Mouse (Mus musculus) CH12.LX (cell line): ENCODE results near the gene Cfap77. TPM values are rescaled to one million over a fixed set of nuclear protein-coding genes. Genes with fewer than 3 reads are reported as not detected.

Source experiments
- DNase-seq: peaks from one replicate; pipeline ENCODE4 v3.0.0-alpha.2; 2013; ENCODE audit errors: extremely low read depth
- H3K27ac ChIP-seq: 2 replicates; pipeline ENCODE4 v1.5.1; 2012; ENCODE audit warnings: low read depth, mild to moderate bottlenecking, control low read depth, moderate library complexity; ENCODE audit not compliant: insufficient read depth
- H3K27me3 ChIP-seq: replicated peaks from 2 replicates; pipeline ENCODE3; 2012; ENCODE audit warnings: inconsistent platforms
- H3K36me3 ChIP-seq, 2 experiments: replicated peaks in 1 of 2; 2 replicates each; pipeline versions ENCODE3 to v1.6.1; 2012; ENCODE audit warnings: inconsistent platforms in 1 of 2, low read length in 1 of 2, mild to moderate bottlenecking in 1 of 2, mixed read lengths in 1 of 2, moderate library complexity in 1 of 2; ENCODE audit not compliant: control insufficient read depth in 1 of 2, insufficient read depth in 1 of 2
- H3K4me1 ChIP-seq, 2 experiments: 2 replicates each; pipeline ENCODE4 v1.6.1; 2012; ENCODE audit warnings: inconsistent platforms in 1 of 2, moderate library complexity in 1 of 2; ENCODE audit not compliant: insufficient read depth in 2 of 2, control insufficient read depth in 1 of 2
- H3K4me2 ChIP-seq: 2 replicates; pipeline ENCODE4 v1.6.1; 2012; ENCODE audit warnings: low read depth, mild to moderate bottlenecking, control low read depth; ENCODE audit not compliant: poor library complexity, insufficient read depth, severe bottlenecking
- H3K4me3 ChIP-seq, 3 experiments: fragments of 150-350 bp in 1 of 3; sonication (generic) in 1 of 3; replicated peaks in 1 of 3; 2 replicates each; pipeline versions ENCODE3 to v1.5.1; 2011 to 2012; ENCODE audit warnings: low read depth in 2 of 3, low read length in 2 of 3, mild to moderate bottlenecking in 2 of 3, moderate library complexity in 2 of 3, control low read depth in 1 of 3, improper control_type of control experiment in 1 of 3, inconsistent platforms in 1 of 3, mixed read lengths in 1 of 3; ENCODE audit not compliant: poor library complexity in 1 of 3
- H3K79me2 ChIP-seq: replicated peaks from 2 replicates; pipeline ENCODE4 v1.6.1; 2012; ENCODE audit warnings: mild to moderate bottlenecking, moderate library complexity; ENCODE audit not compliant: control insufficient read depth, poor library complexity, insufficient read depth, severe bottlenecking; ENCODE audit errors: extremely low read depth
- H3K9ac ChIP-seq: 2 replicates; pipeline ENCODE4 v1.6.1; 2012; ENCODE audit warnings: low read depth, mild to moderate bottlenecking, control low read depth, moderate library complexity; ENCODE audit not compliant: insufficient read depth
- H3K9me3 ChIP-seq: replicated peaks from 2 replicates; pipeline ENCODE3; 2012; ENCODE audit warnings: low read length, inconsistent platforms, mixed read lengths
- CHD1 ChIP-seq: IDR thresholded peaks from 2 replicates; pipeline ENCODE4 v1.6.1; 2012; ENCODE audit warnings: low read depth, low read length, improper control_type of control experiment, inconsistent platforms
- CHD2 ChIP-seq: IDR thresholded peaks from 2 replicates; pipeline ENCODE4 v1.6.1; 2011; ENCODE audit warnings: low read length, improper control_type of control experiment
- CTCF ChIP-seq, 2 experiments: IDR thresholded peaks in 1 of 2; conservative IDR thresholded peaks in 1 of 2; 2 replicates each; pipeline ENCODE4 v1.5.1; 2011 to 2012; ENCODE audit warnings: low read depth in 2 of 2, low read length in 2 of 2, improper control_type of control experiment in 1 of 2, inconsistent platforms in 1 of 2, mild to moderate bottlenecking in 1 of 2, moderate library complexity in 1 of 2
- EP300 ChIP-seq: IDR thresholded peaks from 2 replicates; pipeline ENCODE4 v1.6.1; 2011; ENCODE audit warnings: low read length, improper control_type of control experiment
- ETS1 ChIP-seq: conservative IDR thresholded peaks from 2 replicates; pipeline ENCODE4 v1.6.1; 2012; ENCODE audit warnings: low read depth, mild to moderate bottlenecking, inconsistent platforms, low read length, improper control_type of control experiment, moderate library complexity
- GABPA ChIP-seq: IDR thresholded peaks from 2 replicates; pipeline ENCODE4 v1.6.1; 2012; ENCODE audit warnings: low read depth, low read length, improper control_type of control experiment, inconsistent platforms; ENCODE audit not compliant: insufficient replicate concordance
- HCFC1 ChIP-seq: IDR thresholded peaks from 2 replicates; pipeline ENCODE4 v1.6.1; 2012; ENCODE audit warnings: low read depth, mild to moderate bottlenecking, inconsistent platforms, low read length, improper control_type of control experiment
- IRF4 ChIP-seq: IDR thresholded peaks from 2 replicates; pipeline ENCODE4 v1.6.1; 2014; ENCODE audit warnings: low read depth, mild to moderate bottlenecking, inconsistent platforms, low read length, improper control_type of control experiment
- JUN ChIP-seq: IDR thresholded peaks from 2 replicates; pipeline ENCODE4 v1.6.1; 2011; ENCODE audit warnings: low read depth, mild to moderate bottlenecking, low read length, improper control_type of control experiment, moderate library complexity; ENCODE audit not compliant: insufficient read depth
- JUND ChIP-seq: conservative IDR thresholded peaks from 2 replicates; pipeline ENCODE4 v1.6.1; 2011; ENCODE audit warnings: low read depth, low read length, improper control_type of control experiment
- MAX ChIP-seq: IDR thresholded peaks from 2 replicates; pipeline ENCODE4 v1.6.1; 2011; ENCODE audit warnings: low read length, improper control_type of control experiment
- POLR2A ChIP-seq: IDR thresholded peaks from 2 replicates; pipeline ENCODE4 v1.6.1; 2011; ENCODE audit warnings: low read depth, mild to moderate bottlenecking, improper control_type of control experiment, low read length
- SMC3 ChIP-seq: IDR thresholded peaks from 2 replicates; pipeline ENCODE4 v1.6.1; 2011; ENCODE audit warnings: low read depth, low read length, improper control_type of control experiment
- USF1 ChIP-seq: IDR thresholded peaks from 2 replicates; pipeline ENCODE4 v1.6.1; 2014; ENCODE audit warnings: low read depth, mild to moderate bottlenecking, inconsistent platforms, low read length, improper control_type of control experiment
- ZC3H11A ChIP-seq: IDR thresholded peaks from 2 replicates; pipeline ENCODE4 v1.6.1; 2012; ENCODE audit warnings: low read depth, mild to moderate bottlenecking, inconsistent platforms, low read length, improper control_type of control experiment
- ZMIZ1 ChIP-seq: IDR thresholded peaks from 2 replicates; pipeline ENCODE4 v1.6.1; 2012; ENCODE audit warnings: low read depth, mild to moderate bottlenecking, inconsistent platforms, low read length, improper control_type of control experiment
- dilution Hi-C: fragments of 300-500 bp; cut with MboI; formaldehyde crosslinking; loops from 2 replicates; pipeline ENCODE4 v1.14.3; 2020; ENCODE audit warnings: low sequenced_read_pairs; ENCODE audit not compliant: extremely low pct_unique_long_range_greater_than_20kb, extremely low pct_ligation_motif_present
- in situ Hi-C: fragments of 300-500 bp; cut with MboI; formaldehyde crosslinking; loops from 3 replicates; pipeline ENCODE4 v1.14.3; 2019; ENCODE audit warnings: low sequenced_read_pairs, low pct_ligation_motif_present, low pct_unique_long_range_greater_than_20kb, mixed read lengths
- polyA plus RNA-seq: library from polyadenylated mRNA; unstranded; fragments of >175 nt; gene quantifications from 2 replicates; pipeline ENCODE4 v1.2.1, GENCODE M21; 2012; ENCODE audit warnings: low read depth; ENCODE audit not compliant: insufficient read length
- total RNA-seq, 2 experiments: library from RNA; depleted of rRNA; stranded (reverse); fragments of 300-350 nt in 1 of 2; fragments of >200 nt in 1 of 2; gene quantifications; 2 replicates each; pipeline ENCODE4 v1.2.3; 2012 to 2014

Gene Cfap77
- total and polyA plus RNA-seq, 3 experiments = 0.25 to 0.47 (median 0.35) TPM

DNA sequence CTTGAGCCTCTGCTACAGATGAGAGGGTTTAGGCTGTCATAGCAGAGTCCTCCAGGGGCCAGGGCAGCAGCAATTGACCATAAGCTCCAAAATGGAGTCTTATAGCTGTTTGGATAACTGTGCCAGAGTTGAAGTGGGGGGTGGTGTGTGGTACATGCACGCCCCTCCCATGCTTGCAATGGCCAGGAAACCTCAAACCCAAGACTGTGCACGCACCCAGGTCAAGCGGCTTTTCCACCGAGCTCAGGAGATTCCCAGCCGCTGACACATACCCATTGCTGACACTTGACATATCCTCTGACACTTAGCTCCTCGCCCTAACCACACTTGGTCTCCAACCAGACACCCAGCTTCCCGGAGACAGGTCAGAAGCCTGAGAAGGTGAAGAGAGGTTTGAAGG is 115.9 kb downstream of the Cfap77 start:
- H3K4me2 ChIP-seq = 0 out of 2 replicates have a peak overlapping the region, but pooled peaks have one; percentile 22
- H3K36me3 ChIP-seq = no peaks in the 10 kb centered on the region
- dilution Hi-C loops = no loop called here
- H3K79me2 ChIP-seq = no peaks in the 10 kb centered on the region
- no peak overlapping the region for H3K27ac ChIP-seq
- no peaks in the 10 kb centered on the region for H3K9me3 ChIP-seq
- peaks cover 46% of the 10 kb centered on the region for H3K27me3 ChIP-seq
- in situ Hi-C loops = no loop called here
- H3K4me3 ChIP-seq = no peak overlapping the region
- no peak overlapping the region for H3K9ac ChIP-seq
- H3K4me1 ChIP-seq = no peaks in the 10 kb centered on the region
- TF ChIP-seq ZC3H11A (no peak), ETS1 (no peak), SMC3 (no peak), USF1 (no peak), JUND (no peak), GABPA (no peak), EP300 (no peak), CHD2 (no peak), JUN (no peak), MAX (no peak), IRF4 (no peak), CHD1 (no peak)
- DNase-seq = no peak

DNA sequence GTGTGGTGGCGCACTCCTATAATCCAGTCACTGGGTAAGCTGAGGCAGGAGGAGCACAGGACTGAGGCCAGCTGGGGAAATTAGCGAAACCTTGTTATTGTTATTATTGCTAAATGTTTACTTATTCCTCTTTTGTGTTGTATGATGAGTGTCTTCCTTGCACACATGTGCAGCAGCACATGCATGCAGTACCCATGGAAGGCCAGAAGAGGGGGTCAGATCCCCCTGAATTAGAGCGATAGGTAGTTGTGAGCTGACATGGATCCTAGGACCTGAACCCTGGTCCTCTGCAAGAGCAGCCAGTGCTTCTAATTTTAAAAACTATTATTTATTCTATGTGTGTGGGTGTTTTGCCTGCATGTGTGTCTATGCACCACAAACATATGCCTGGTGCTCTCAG is 124.3 kb downstream of the Cfap77 start:
- DNase-seq = no peak
- TF ChIP-seq HCFC1 (no peak), SMC3 (peak; percentile 10; the same call in 1 of the 2 replicates), ZMIZ1 (no peak), CTCF (conservative IDR thresholded peaks at IDR 0.05 in 1 of 2, IDR thresholded peaks at IDR 0.05 in 1 of 2; ENCODE audit: low read depth in 2 of 2, low read length in 2 of 2) (peak; percentile 38 to 46; a peak in 3 of 4 replicates), POLR2A (no peak)
- TF ChIP-seq, all 38 proteins: peak for 2
- H3K36me3 ChIP-seq = no peaks in the 10 kb centered on the region
- H3K9me3 ChIP-seq = no peaks in the 10 kb centered on the region
- in situ Hi-C loops (loop anchor here (5.0 kb wide), 1 partner anchor 47 kb away; no protein-coding TSS in a partner anchor), dilution Hi-C loops (no loop called here)
- H3K9ac ChIP-seq = no peak overlapping the region
- no peaks in the 10 kb centered on the region for H3K79me2 ChIP-seq
- H3K4me3 ChIP-seq = no peak overlapping the region
- no peaks in the 10 kb centered on the region for H3K4me1 ChIP-seq
- no peak overlapping the region for H3K27ac ChIP-seq
- no peak overlapping the region for H3K4me2 ChIP-seq
- peaks cover 2% of the 10 kb centered on the region for H3K27me3 ChIP-seq
